Mouse (Mus musculus): ENCODE data around the gene Syt5.

Syt5 gene

DNA sequence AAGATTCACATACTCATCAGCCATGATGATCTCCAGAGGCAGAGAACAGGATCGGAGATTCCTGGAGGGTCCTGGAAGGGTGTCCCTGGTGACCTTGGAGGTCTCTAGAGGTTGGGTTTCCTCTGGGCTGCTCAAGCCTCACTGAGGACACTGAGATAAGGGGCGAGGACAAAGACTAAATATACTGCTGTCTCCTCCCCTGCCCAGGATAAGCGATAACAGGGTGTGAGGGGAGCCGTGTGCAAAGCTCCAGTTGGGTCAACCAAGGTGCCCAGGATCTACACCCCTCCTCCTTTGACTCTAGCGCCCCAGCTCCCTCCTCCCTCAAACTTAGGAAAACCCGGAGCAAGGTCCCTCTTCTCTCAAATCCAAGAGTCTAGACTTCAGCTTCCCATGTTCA is 25.0 kb downstream of the Syt5 start:
- no peak for DNase-seq (ENCODE audit: low spot score)

DNA sequence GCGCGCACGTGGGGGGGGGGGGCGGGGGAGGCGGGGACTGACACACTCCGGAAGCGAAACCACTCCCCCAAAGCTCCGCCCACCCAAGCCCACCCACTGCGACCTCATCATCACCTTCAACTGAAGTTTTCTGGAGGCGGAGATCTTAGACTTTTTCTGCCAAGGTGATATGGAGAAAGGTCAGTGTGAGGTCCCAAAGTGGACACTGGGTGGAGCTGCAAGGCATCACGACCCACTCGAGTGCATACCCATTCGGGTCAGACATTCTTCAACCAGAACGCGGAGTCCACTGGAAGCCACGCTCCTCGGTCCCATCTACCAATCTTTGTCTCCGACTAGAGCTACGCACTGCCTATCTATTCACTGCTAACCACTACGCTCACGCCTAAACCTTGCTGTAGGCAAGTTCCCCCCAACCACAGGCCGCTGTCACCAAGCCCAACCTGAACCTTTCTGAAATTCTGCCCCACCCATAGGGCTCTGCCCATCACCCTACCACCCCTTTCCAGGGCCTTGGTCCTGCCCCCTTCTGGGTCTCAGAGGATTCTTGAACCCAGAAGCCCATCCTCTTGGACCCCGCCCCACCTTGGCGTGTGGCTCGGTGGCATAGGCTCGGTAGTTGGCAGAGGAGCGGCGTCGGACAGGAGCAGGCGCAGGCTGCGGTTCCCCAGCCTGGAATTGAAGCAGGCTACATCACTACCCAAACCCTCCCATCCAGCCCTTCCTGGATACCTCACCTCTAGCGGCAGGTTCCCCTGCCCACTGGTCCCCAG is 25.9 kb downstream of the Syt5 start:
- DNase-seq (ENCODE audit: low spot score) = peak; percentile 38

DNA sequence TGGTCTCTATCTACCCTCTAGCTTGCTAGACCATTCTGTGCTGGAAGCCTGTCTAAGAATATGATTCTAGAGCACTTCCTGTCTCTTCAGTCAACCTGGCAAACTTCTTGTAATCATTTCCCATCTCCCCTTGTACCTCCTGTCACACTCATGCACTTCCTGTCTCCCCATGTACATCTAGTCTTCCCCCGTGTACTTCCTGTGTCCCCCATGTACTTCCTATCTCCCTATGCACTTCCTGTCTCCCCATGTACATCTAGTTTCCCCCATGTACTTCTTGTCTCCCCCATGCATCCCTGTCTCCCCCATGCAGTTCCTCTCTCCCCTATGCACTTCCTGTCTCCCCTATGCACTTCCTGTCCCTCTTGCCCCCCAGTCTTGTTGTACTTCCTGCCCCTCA is 28.9 kb downstream of the Syt5 start:
- DNase-seq (ENCODE audit: low spot score) = no peak

DNA sequence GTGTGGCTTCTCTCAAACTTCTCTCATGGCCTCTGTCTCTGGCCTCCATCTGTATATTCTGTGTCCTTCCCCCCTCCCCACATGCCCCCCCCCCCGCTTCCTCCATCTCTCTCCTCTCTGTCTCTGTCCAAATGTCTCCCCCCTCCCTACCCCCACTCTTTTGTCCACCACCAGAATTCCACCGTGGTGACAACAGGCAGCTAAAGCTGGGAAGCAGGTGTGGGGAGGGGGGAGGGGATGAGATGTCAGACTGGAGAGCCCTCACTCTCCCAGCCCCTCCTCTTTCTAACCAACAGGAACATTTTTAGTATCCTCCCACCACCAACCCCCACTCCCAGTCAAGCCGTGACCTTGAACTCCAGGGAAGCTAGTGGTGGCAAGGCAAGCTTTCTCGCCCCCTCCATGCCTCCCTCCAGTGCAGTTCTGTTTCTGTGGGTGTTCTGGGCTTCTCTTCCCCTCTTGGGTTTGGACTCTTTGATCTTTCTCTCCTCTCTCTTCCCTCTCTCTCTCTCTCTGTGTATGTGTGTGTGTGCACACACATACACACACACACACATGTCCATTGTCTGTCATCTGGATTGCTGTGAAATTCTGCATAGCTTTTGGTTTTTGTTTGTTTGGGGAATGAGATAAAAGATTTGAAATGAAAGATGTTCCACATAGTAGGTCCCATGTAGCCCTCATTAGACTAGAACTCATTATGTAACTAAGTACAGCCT is 30.9 kb downstream of the Syt5 start, which contains the start of gene Tnnt1:
TSS of gene Tnnt1 (minus strand) at position 51 of the 719 bp plus-strand sequence.
- peak; percentile 26 for DNase-seq (ENCODE audit: low spot score)

DNA sequence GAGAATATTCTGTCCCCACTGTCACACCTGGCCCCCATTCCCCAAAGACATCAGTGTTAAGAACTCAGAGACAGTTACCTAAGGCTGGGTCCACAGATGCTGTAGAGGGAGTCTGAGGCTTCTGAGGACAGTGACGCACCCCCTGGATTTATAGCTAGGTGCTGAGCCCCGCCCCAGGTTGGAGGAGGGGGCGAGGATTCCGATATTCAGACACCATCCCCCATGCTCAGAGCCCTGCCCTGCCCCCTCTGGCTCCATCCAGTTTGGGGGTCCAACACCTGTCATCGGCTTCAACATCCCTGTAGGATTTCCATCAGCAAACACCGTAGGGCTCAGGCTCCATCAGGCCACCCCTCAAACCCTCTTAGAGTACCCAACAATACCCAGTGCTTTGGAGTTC is 31.5 kb downstream of the Syt5 start:
- DNase-seq (ENCODE audit: low spot score) = no peak

DNA sequence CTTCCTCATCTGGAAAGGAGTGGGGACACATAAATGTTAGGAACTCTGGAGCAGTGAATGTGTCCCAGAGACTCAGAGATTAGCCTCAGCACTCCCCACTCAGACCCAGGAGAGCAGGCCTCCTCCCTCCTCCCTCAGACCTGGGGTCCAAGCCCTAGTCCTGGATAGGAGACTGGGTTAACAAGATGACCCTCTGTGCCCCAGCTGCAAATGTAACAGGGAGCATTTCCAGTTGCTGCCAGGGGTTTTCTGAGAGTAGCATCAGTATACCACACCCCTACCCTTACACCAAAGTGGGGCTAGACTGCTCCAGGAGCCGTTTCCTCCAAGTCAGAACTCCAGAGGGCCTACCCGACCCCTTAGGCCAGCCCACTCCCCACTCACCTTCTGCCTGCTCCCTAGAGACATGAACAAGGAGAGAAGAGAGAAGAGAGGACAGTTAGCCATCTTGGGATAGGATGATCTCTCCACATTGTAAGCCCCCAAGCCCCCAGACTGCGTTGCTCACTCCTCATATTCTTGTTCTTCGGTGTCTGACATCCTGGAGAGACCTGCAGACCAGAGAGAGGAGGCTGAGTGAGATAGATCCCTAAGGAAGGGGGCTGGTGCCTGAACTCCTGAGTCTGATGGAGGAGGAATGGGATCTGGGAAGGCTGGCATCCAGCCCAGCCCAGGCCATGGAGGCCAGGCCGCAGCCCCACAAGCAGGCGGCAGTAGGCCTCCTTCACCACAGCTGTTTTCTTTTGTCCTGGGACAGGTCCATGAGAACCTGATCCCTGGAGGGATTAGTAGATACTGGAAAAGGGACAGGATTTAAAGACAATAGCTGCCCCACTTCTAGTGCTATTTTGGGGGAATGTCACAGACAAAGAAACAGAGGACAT is 33.3 kb downstream of the Syt5 start:
- no peak for DNase-seq (ENCODE audit: low spot score)

DNA sequence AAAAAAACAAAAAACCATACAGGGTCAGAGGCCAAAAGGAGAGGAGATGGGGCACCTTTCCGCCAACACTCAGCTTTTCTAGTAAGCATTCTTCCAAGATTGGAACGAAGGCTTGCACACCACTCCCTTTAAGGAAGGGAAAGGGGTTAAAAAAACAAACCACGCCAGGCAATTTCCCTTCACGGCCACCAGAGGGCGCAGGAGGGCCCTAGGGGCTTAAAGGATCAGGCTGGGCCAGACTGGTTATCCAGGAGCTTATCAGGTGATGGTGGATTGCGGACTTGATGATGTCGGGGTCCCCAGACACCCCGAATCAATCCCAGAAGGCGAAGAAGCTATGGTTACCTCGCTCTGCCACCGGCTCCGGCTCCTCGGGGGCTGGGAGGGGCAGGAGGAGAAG is 34.1 kb downstream of the Syt5 start:
- DNase-seq (ENCODE audit: low spot score) = peak; percentile 79

DNA sequence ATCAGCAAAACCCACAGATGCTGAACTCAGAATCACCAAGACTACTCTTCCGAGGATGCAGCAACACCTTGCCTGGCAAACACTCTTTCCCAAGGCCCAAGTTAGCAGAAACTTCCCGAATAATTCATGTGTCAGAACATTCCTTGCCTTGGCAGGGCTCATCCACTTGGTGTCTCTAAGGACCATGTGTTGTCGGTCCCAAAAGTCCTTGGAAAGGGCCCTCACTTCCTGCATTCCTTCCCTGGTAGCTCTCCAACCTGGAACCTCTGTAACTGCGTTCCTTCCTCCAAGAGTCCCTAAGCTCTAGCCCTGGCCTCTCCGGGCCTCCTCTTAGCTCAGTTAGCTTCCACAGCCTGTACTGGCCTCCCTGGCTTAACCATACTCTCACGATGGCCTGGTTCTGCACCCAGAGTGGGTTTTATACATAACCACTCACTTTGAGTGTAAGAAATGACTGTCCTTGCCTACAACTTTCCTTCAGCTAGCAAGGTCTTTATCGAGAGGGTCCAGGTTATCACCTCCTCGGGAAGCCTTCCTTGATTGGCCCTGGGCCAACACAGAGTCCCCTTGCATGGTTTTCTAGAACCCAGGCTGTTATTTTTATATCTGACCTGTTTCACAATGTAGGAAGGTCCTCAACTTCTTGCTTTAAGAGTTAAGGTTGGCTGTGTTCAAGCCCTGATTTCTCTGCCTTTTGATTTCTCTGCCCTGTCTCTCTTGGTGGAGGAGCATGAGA is 35.7 kb downstream of the Syt5 start:
- DNase-seq (ENCODE audit: low spot score) = no peak

DNA sequence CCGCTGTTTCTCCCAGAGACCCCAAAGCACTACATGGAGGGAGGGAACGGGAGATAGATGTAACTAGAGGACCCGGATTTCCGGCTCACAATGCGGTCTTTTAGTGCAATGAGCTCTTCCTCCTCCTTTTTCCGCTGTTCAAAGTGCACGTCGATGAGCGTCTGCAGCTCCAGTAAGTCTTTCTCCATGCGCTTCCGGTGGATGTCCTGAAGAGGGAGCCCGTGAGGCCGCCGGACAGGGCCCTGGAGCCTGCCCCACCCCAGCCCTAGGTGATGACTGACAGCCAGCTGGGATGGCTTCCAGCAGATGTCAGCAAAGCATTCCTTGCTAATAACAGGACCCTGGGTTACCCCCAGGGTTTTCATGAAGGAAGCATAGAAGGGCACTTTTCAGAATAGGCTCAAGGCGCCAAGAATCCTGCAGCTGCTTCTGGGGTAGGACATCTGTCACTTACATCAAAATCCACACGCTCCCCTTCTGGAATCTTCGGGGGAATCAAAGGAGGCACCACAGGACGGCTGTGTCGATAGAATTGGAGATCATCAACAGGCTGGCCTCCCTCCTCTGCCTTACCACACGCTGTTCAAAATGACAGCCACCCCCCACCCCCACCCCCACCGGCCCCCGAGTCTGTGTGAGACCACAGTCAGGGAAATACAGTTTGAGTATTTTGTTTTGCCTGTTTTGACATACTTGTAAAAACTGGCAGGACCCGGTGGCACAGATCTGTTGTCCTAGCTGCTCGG is 37.3 kb downstream of the Syt5 start:
- DNase-seq (ENCODE audit: low spot score) = peak; percentile 93

DNA sequence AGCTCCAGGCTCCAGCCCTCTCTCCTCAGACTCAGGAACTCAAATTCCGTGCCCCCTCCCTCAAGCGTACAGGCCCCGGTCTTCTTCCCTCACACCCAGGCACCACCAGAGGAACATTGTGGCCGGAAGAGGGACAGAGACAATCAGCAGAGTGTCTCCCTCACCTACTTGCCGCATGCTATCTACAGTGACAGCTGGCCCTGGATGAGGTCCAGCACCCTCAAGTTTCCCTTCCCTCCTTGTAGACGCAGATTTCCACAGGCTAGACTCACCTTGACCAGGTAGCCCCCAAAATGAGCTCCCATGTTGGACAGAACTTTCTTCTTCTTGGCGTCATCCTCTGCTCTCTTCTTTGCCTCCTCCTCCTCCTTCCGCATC is 38.6 kb downstream of the Syt5 start:
- DNase-seq (ENCODE audit: low spot score) = no peak

DNA sequence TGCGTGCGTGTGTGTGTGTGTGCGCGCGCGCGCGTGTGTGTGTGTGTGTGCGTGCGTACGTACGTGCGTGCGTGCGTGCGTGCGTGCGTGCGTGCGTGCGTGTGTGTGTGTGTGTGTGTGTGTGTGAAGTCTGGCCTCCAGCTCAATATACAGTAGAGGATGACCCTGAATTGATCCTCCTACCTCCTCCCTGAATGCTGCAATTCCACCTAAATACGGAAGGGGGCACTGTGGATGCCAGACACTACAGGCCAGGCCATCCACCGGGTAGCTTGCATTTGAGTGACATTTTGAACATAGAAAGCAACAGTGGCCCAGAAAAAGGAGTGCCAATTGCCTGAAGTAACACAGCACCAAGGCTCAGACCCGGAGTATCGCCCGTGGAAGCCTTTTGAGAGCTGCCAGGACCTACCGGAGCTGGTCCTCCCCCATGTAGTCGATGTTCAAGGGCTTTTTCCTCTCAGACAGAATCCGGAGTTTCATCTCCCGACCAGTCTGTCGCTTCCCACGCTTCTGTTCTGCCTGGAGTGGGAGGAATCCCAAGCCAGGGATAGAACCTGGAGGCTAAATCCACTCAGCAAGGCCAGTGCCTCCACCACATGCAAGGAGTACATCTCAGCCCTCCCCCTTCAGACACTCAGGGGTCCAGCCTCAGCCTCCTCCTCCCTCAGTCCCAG is 39.1 kb downstream of the Syt5 start:
- no peak for DNase-seq (ENCODE audit: low spot score)

DNA sequence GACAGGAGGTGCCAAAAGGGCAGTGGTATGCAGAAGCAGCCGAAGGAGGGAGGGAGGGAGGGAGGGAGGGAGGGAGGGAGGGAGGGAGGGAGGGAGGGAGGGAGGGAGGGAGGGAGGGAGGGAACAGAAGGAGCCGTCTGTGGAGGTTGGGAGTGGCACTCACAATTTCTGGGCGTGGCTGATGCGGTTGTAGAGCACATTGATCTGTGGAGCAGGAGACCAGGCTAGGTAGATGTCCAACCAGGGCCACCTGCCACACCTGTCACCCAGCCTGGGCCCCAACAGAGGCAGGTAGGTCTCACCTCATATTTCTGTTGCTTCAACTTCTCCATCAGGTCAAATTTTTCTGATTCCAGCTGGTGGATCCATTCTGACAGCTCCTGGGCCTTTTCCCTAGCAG is 40.1 kb downstream of the Syt5 start:
- no peak for DNase-seq (ENCODE audit: low spot score)

DNA sequence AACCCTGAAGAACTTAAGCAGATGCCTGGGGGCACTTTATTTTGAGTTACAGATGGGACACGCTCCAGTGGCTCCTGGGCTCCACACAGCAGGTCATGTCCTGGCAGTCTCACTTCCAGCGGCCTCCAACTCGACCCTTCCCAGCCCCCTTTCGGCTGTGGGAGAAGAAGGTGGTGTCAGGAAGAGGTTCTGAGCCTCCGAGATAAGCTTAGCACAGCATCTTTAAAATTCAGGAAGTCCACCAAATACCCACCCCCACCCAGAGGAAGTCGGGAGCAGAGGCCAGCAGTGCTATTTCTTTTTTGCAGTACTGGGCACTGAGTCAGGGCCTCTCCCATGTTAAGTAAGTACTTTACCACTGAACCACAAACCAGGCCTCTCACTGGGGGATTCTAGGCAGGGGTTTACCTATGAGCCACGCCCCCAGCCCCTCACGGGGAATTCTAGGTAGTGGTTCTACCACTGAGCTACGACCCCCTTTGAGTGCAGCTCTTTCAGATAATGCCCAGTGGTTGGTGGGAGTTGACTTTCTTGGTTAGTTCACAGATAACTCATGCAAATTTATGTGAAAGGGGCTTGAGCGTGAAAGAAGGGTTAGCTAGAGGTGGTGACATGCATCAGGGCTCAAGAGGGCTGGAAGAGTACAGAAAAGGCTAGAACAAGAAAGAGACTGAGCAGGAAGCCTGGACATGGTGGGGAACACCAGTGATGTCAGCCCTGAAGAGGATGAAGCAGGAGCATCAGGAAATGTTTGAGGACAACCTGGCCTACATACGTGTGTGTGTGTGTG is 42.5 kb downstream of the Syt5 start:
- no peak for DNase-seq (ENCODE audit: low spot score)

DNA sequence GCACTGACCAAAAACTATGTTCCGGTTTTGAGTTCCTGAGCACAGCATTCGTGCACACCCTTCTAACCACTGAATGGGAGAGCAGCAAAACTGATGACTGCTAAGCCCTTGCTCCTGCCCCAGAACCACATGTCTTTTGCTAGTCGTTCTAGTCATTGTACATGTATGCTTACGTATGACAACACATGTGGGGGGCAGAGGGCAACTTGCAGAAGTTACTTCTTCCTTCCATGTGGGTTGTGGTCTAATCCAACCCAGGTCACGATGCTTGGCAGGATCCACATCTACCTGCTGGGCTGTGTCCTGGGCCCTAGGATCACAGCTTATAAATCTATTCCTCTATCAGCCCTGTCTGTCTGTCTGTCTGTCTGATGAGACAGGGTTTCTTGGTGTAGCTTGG is 43.5 kb downstream of the Syt5 start:
- no peak for DNase-seq (ENCODE audit: low spot score)

DNA sequence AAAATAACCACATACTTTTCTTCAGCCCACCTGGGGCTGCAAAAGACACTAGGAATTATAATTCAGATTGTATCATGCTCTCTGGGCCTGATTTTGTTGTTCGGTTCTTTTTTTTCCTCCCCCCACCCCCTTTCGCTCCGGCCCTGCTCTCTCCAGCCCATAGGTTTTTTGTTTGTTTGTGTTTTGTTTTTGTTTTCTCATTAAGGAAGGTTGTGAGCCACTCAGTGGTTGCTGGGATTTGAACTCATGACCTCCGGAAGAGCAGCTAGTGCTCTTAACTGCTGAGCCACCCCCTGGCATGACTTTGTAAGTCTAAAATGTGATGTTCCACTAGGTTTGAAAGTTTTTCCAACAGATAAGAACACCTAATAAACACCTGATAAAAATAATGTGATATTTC is 44.2 kb downstream of the Syt5 start:
- DNase-seq (ENCODE audit: low spot score) = no peak

DNA sequence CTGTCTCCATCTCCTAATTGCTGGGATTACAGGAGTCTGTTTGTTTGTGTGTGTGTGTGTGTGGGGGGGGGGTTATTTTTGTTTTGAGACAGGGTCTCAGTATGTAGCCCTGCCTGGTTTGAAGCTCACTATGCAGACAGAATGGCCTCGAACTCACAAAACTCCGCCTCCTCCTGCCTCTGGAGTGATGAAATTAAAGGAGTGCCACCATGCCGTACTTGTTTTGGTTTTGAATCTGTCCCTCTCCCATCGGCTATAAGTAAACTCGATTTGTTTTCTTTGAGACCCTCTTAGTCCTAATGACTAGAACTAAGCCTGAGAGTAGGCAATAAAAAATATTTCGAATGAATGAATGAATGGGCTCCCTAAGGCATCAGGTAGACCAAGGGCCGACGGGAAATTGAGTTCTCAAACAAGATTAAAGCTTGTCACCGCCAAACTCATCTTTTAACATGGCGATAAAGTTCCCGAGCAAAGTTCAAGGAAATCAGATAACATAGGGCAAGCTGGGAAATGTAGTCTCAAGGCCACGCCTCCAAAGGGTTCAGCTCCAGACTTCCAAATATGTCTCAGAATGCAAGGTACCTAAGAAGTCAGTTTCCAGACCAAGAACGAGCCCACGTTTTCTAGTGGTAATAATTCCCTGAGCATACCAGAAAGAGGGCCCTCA is 44.8 kb downstream of the Syt5 start:
- peak; percentile 68 for DNase-seq (ENCODE audit: low spot score)

DNA sequence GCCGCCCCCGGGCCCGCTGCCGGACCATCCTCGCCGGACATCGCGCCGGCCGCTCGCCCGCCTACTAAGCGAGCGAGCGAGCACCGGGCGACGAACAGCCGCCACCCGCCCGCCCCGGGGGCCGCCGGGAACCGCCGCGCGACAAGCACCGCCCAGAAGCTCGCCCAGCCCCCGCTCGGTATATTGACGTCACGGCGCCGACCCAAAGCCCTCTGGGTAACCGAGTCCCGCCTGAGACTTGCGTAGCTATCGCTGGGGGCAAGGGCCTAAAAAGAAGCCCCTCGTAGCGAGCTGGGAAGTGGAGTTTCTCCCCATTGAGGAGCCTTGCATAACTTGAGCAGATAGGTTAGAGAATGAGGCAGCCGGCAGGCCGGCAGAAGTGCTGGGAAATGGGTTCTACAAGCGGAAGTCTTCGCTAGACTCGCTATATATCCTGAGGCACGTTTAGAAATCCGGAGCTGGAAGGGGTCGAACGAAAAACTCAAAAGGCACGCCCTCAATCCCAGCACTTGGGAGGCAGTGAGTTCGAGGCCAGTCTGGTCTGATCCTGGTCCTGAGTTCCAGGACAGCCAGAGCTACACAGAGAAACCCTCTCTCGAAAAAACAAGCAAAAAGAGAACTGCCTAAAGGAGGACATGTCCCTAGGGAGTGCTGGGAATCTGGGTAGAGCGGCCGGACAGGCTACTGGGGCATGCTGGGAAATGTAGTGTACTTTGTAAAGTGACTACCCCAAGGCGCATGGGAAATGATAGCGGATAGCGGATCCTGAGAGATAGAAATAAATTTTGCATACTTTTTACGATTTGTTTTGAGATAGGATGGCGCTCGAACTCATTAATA is 45.6 kb downstream of the Syt5 start, which contains the start of gene Ppp1r12c:
TSS of gene Ppp1r12c (minus strand) at position 123 of the 840 bp plus-strand sequence.
- peak; percentile 95 for DNase-seq (ENCODE audit: low spot score)

DNA sequence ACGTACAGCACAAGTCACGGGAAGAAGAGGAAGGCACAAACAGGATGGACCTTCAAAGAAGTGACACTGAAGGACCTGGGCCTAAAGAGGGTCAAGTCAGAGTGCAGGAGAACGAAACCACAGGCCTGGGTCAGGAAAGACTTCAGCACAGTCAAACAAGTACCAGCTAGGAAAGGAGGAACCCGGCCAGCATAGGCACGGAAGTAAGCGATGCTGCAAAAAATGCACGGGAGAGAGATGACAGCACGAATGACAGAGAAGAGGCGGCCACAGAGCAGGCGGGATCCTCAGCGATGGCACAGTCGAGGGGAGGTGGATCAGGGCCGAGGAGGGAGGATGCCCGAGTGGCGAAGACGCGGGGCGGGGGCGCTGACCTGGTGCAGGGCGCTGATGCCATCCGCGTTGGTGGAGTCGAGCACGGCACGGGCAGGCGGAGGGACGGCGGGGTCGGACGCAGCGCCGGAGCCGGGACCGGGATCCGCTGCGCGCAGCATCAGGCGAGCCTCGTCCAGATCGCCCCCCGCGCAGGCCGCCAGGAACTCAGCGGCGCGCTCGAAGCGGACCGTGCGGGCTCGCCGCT is 46.4 kb downstream of the Syt5 start:
- peak; percentile 48 for DNase-seq (ENCODE audit: low spot score)

Data from retina, embryonic 14.5 days (tissue).